Mouse (Mus musculus) midbrain, embryonic 15.5 days (tissue): ENCODE results near the gene Olfr740. TPM values are rescaled to one million over a fixed set of nuclear protein-coding genes. Genes with fewer than 3 reads are reported as not detected.

Experiments used
- ATAC-seq: fragments of 200-750 bp; cut with Nextera tagmentation; replicated peaks from 2 replicates; pipeline ENCODE4 v1.8.0; 2017; ENCODE audit warnings: moderate TSS enrichment
- H3K27ac ChIP-seq: fragments of 300-500 bp; sonication (generic); 2 replicates; pipeline ENCODE4 v1.5.1; 2015; ENCODE audit warnings: mild to moderate bottlenecking, inconsistent platforms
- H3K27me3 ChIP-seq: fragments of 300-500 bp; sonication (generic); replicated peaks from 2 replicates; pipeline ENCODE4 v1.6.1; 2015; ENCODE audit warnings: inconsistent platforms
- H3K36me3 ChIP-seq: fragments of 300-500 bp; sonication (generic); replicated peaks from 2 replicates; pipeline ENCODE4 v1.6.1; 2015; ENCODE audit warnings: inconsistent platforms
- H3K4me1 ChIP-seq: fragments of 300-500 bp; sonication (generic); 2 replicates; pipeline ENCODE4 v1.6.1; 2015; ENCODE audit warnings: inconsistent platforms
- H3K4me2 ChIP-seq: fragments of 300-500 bp; sonication (generic); 2 replicates; pipeline ENCODE4 v1.6.1; 2015; ENCODE audit warnings: inconsistent platforms, mild to moderate bottlenecking, moderate library complexity
- H3K4me3 ChIP-seq: fragments of 300-500 bp; sonication (generic); 2 replicates; pipeline ENCODE4 v1.5.1; 2015; ENCODE audit warnings: mild to moderate bottlenecking, inconsistent platforms
- H3K9ac ChIP-seq: fragments of 300-500 bp; sonication (generic); 2 replicates; pipeline ENCODE4 v1.6.1; 2015; ENCODE audit warnings: mild to moderate bottlenecking, inconsistent platforms
- H3K9me3 ChIP-seq: fragments of 300-500 bp; sonication (generic); 2 replicates; pipeline ENCODE4 v1.6.1; 2016; ENCODE audit warnings: inconsistent platforms
- WGBS: fragments of 180-500 bp; shearing (Covaris S2); methylation state at CpG from one replicate; pipeline ENCODE4 v1.1.7; 2015; ENCODE audit warnings: mixed read lengths; 5-methylcytosine and 5-hydroxymethylcytosine counted together
- polyA plus RNA-seq: library from polyadenylated mRNA; unstranded; fragments of >200 nt; fragmentation: Nextera tagmentation; extraction: Ambion mirVana; gene quantifications from 2 replicates; pipeline ENCODE4 v1.2.1, GENCODE M21; 2015

Gene Olfr740
- not detected in 2 replicates for polyA plus RNA-seq

DNA sequence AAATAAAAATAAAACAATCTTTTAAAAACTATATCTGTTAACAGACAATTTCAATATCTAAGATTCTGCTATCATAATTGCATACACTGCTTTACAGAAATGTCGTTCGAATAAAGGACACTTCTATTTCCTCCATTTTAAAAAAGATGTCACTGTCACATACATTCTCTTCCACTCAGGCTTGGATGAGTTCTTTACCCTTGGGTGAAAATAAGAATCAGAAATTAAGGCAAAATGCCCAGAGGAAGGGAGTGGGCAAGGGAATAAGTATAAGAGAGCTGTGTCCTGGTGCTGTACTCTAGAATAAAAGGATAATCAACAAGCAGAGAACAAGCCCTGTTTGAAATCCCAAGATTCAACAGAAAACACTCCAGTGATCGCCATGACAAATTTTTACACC lies at the start of gene Olfr740:
Olfr740 (plus strand) TSS at position 301 of the 400 bp plus-strand sequence.
- no peak within 1 kb of the TSS for H3K4me3 ChIP-seq
- no peak within 1 kb of the TSS for H3K4me2 ChIP-seq
- no peaks in the 10 kb centered on the region for H3K27me3 ChIP-seq
- H3K9me3 ChIP-seq = no peaks in the 10 kb centered on the region
- H3K9ac ChIP-seq = no peak within 1 kb of the TSS
- WGBS = 80% methylated on average over 3 of the region's 3 CpGs
- no peaks in the 10 kb centered on the region for H3K36me3 ChIP-seq
- ATAC-seq = no peak
- no peaks in the 10 kb centered on the region for H3K4me1 ChIP-seq
- H3K27ac ChIP-seq = no peak within 1 kb of the TSS

DNA sequence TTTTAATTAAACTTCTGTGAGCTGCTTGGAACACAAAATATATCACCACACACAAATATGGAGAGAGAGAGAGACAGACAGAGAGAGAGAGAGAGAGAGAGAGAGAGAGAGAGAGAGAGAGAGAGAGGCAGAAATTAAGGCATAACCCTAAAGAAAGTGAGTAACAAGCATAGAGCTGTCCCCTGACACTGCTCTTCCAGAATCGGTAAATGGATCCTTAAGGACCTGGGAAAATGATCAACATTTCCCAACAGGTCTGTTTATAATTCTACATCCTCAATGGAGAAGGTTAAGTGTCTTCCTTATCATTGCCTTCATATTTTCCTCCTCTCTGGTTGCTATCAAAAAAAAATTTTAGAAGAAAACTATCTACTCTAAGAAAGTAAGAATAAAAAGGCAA lies 38.1 kb upstream of the Olfr740 start, which contains the start of gene Olfr738:
Olfr738 (plus strand) TSS at position 301 of the 400 bp plus-strand sequence.
- Histone ChIP-seq H3K27ac (no peak within 1 kb of the TSS), H3K36me3 (no peaks in the 10 kb centered on the region), H3K9me3 (no peaks in the 10 kb centered on the region), H3K4me1 (no peaks in the 10 kb centered on the region), H3K4me2 (no peak within 1 kb of the TSS), H3K27me3 (no peaks in the 10 kb centered on the region), H3K4me3 (no peak within 1 kb of the TSS), H3K9ac (no peak within 1 kb of the TSS)
- 88% methylated on average over 1 of the region's 1 CpGs for WGBS
- no peak for ATAC-seq

DNA sequence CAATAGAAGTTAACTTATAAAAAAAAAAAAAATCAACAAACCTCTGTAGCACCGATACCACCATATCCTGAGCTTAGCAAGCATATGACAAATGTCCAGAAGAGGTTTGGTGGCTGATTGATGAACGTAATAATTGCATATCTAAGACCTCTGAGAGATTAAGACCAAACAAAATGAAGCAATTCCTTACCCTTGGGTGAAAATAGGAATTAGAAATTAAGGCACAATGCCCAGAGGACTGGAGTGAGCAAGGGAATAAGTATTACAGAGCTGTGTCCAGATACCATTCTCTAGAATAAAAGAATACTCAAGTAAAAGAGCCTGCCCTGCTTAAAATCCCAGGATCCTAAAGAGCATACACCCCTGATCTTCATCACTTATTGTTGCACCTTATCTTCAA lies 27.0 kb upstream of the Olfr740 start, which contains the start of gene Olfr739:
Olfr739 (plus strand) TSS at position 301 of the 400 bp plus-strand sequence.
- no peak for ATAC-seq
- 81% methylated on average over 2 of the region's 2 CpGs for WGBS
- no peak within 1 kb of the TSS for H3K4me3 ChIP-seq
- no peaks in the 10 kb centered on the region for H3K9me3 ChIP-seq
- H3K4me1 ChIP-seq = no peaks in the 10 kb centered on the region
- H3K36me3 ChIP-seq = no peaks in the 10 kb centered on the region
- H3K27me3 ChIP-seq = no peaks in the 10 kb centered on the region
- no peak within 1 kb of the TSS for H3K27ac ChIP-seq
- no peak within 1 kb of the TSS for H3K4me2 ChIP-seq
- H3K9ac ChIP-seq = no peak within 1 kb of the TSS

DNA sequence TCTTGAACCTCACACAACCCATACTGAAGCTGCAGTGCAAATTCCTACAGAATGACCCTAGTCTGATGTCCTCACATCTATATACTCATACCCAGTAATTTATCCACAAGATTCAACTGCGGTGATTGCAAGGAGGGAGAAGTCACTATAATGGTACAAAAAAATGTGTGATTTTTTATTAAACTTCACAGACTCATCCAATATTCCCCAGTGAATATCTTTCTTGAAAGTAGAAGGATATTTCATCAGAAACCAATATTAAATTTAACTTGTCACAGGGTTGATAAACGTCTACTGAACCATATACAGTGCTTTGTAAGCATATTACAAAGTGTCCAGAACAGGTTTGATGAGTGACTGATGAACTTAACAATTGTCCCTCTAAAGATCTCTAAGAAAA lies 27.1 kb downstream of the Olfr740 start, which contains the start of gene Olfr741:
Olfr741 (plus strand) TSS at position 301 of the 400 bp plus-strand sequence.
- Histone ChIP-seq H3K4me2 (no peak within 1 kb of the TSS), H3K36me3 (no peaks in the 10 kb centered on the region), H3K9ac (no peak within 1 kb of the TSS), H3K9me3 (no peaks in the 10 kb centered on the region), H3K27me3 (no peaks in the 10 kb centered on the region), H3K4me3 (no peak within 1 kb of the TSS), H3K27ac (no peak within 1 kb of the TSS), H3K4me1 (no peaks in the 10 kb centered on the region)
- no peak for ATAC-seq
- WGBS = 65% methylated on average over 2 of the region's 2 CpGs

DNA sequence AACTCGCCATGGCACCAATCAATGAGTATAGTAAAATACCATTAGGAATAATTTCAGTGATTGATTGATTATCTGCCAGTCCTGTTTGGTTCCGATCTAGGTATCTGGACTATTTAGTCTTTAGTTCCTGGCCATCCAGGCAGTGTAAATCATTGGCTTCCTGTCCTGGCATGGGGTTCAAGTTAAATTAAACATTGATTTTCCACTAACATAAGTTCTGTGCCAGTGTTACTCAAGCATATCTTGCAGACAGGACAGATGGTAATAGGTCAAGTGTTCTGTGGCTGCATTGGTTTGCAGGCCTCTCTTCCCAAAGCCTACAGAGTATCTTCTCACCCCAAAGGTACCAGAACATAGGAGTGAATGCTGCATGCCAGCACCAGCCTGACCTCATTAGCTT lies 33.1 kb downstream of the Olfr740 start:
- no peak for ATAC-seq
- no peaks in the 10 kb centered on the region for H3K4me1 ChIP-seq
- no peaks in the 10 kb centered on the region for H3K36me3 ChIP-seq
- 73% methylated on average over 2 of the region's 2 CpGs for WGBS
- H3K27me3 ChIP-seq = no peaks in the 10 kb centered on the region
- H3K4me2 ChIP-seq = no peak overlapping the region
- H3K9me3 ChIP-seq = no peaks in the 10 kb centered on the region
- no peak overlapping the region for H3K4me3 ChIP-seq
- no peak overlapping the region for H3K9ac ChIP-seq
- no peak overlapping the region for H3K27ac ChIP-seq

DNA sequence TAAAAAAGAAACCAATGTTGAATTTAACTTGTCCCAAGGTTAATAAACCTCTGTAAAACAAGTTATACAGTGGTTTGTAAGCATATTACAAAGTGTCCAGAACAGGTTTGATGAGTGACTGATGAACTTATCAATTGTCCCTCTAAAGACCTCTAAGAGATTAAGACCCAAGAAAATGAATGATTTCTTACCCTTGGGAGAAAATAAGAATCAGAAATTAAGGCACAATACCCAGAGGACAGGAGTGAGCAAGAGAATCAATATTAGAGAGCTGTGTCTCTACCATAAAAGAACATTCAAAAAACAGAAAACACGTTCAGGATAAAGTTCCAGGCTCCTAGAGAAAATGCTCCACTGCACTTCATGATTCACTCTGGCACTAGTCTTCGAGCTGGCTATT lies 58.0 kb downstream of the Olfr740 start, which contains the start of gene Olfr742:
Olfr742 (plus strand) TSS at position 301 of the 400 bp plus-strand sequence.
- Histone ChIP-seq H3K4me3 (no peak within 1 kb of the TSS), H3K9ac (no peak within 1 kb of the TSS), H3K36me3 (no peaks in the 10 kb centered on the region), H3K4me1 (no peaks in the 10 kb centered on the region), H3K4me2 (no peak within 1 kb of the TSS), H3K9me3 (no peaks in the 10 kb centered on the region), H3K27ac (no peak within 1 kb of the TSS), H3K27me3 (no peaks in the 10 kb centered on the region)
- no peak for ATAC-seq
- 57% methylated on average over 2 of the region's 2 CpGs for WGBS

Other genes starting within 250 kb of the Olfr740 start
- not detected in 2 replicates for gene Olfr731, start 203.7 kb upstream of the Olfr740 start, polyA plus RNA-seq
- not detected in 2 replicates for gene Olfr732, start 161.3 kb upstream of the Olfr740 start, polyA plus RNA-seq
- gene Olfr733, start 144.0 kb upstream of the Olfr740 start, polyA plus RNA-seq = not detected in 2 replicates
- not detected in 2 replicates for gene Olfr734, start 118.8 kb upstream of the Olfr740 start, polyA plus RNA-seq
- not detected in 2 replicates for gene Olfr735, start 96.7 kb upstream of the Olfr740 start, polyA plus RNA-seq
- gene Tlr11, start 87.6 kb upstream of the Olfr740 start, polyA plus RNA-seq = not detected in 2 replicates
- gene Olfr736, start 64.4 kb upstream of the Olfr740 start, polyA plus RNA-seq = not detected in 2 replicates
- gene Olfr738, start 38.0 kb upstream of the Olfr740 start, polyA plus RNA-seq = not detected in 2 replicates
- gene Olfr739, start 26.9 kb upstream of the Olfr740 start, polyA plus RNA-seq = not detected in 2 replicates
- not detected in 2 replicates for gene Olfr741, start 27.2 kb downstream of the Olfr740 start, polyA plus RNA-seq
- gene Olfr742, start 58.1 kb downstream of the Olfr740 start, polyA plus RNA-seq = not detected in 2 replicates
- not detected in 2 replicates for gene Olfr743, start 76.3 kb downstream of the Olfr740 start, polyA plus RNA-seq
- gene Olfr744, start 169.3 kb downstream of the Olfr740 start, polyA plus RNA-seq = not detected in 2 replicates
- gene Olfr745, start 193.8 kb downstream of the Olfr740 start, polyA plus RNA-seq = not detected in 2 replicates
- gene Olfr746, start 201.5 kb downstream of the Olfr740 start, polyA plus RNA-seq = not detected in 2 replicates
- gene Olfr747, start 247.7 kb downstream of the Olfr740 start, polyA plus RNA-seq = not detected in 2 replicates